Mouse (Mus musculus) neutrophil, adult 5-6 weeks (primary cell): ENCODE results near the gene Tmem117. TPM values are rescaled to one million over a fixed set of nuclear protein-coding genes. Genes with fewer than 3 reads are reported as not detected.

Source experiments
- ATAC-seq: fragments of 151-379, 151-347 bp; 2 replicates; pipeline ENCODE4 v1.8.0; 2017; ENCODE audit warnings: mild to moderate bottlenecking, moderate TSS enrichment; ENCODE audit not compliant: insufficient number of reproducible peaks, poor library complexity, low FRiP score, severe bottlenecking; ENCODE audit errors: extremely low read depth
- total RNA-seq: library from RNA; stranded (forward); fragments of 200-1000 nt; gene quantifications from 2 replicates; pipeline ENCODE4 v1.2.3, GENCODE M21; 2017

Gene Tmem117
- total RNA-seq, 1 experiment from 2014 or later, result not detected

- ATAC-seq, result no peak
Observed at GRCm38 (mm10) chr15:94638207-94638606, 9.2 kb downstream of the Tmem117 start.

GRCm38 (mm10) chr15:94639126-94639525, 10.1 kb downstream of the Tmem117 start:
- ATAC-seq, result no peak

- ATAC-seq, result no peak
Observed at GRCm38 (mm10) chr15:94646012-94646411, 17.0 kb downstream of the Tmem117 start.

- no peak for ATAC-seq
Observed at GRCm38 (mm10) chr15:94648430-94648829, 19.4 kb downstream of the Tmem117 start.

GRCm38 (mm10) chr15:94649071-94649765, 20.2 kb downstream of the Tmem117 start:
- ATAC-seq, result no peak

- ATAC-seq, result no peak
Observed at GRCm38 (mm10) chr15:94649766-94650120, 20.7 kb downstream of the Tmem117 start.

- no peak for ATAC-seq
Observed at GRCm38 (mm10) chr15:94651350-94651749, 22.3 kb downstream of the Tmem117 start.

- no peak for ATAC-seq
Observed at GRCm38 (mm10) chr15:94651969-94652842, 23.2 kb downstream of the Tmem117 start.

GRCm38 (mm10) chr15:94652843-94653206, 23.8 kb downstream of the Tmem117 start:
- ATAC-seq, result no peak

- ATAC-seq, result no peak
Observed at GRCm38 (mm10) chr15:94655811-94656323, 26.8 kb downstream of the Tmem117 start.

- ATAC-seq, result no peak
Observed at GRCm38 (mm10) chr15:94657882-94658281, 28.9 kb downstream of the Tmem117 start.

- ATAC-seq, result no peak
Observed at GRCm38 (mm10) chr15:94658392-94659111, 29.5 kb downstream of the Tmem117 start.

GRCm38 (mm10) chr15:94659112-94659437, 30.0 kb downstream of the Tmem117 start:
- no peak for ATAC-seq

GRCm38 (mm10) chr15:94660913-94661312, 31.9 kb downstream of the Tmem117 start:
- no peak for ATAC-seq

- ATAC-seq, result no peak
Observed at GRCm38 (mm10) chr15:94661398-94661797, 32.4 kb downstream of the Tmem117 start.

GRCm38 (mm10) chr15:94664612-94665011, 35.6 kb downstream of the Tmem117 start:
- no peak for ATAC-seq

- no peak for ATAC-seq
Observed at GRCm38 (mm10) chr15:94681135-94681534, 52.1 kb downstream of the Tmem117 start.

GRCm38 (mm10) chr15:94684269-94684668, 55.2 kb downstream of the Tmem117 start:
- ATAC-seq, result no peak

GRCm38 (mm10) chr15:94687176-94687575, 58.1 kb downstream of the Tmem117 start:
- ATAC-seq, result no peak

GRCm38 (mm10) chr15:94687629-94688028, 58.6 kb downstream of the Tmem117 start:
- ATAC-seq, result no peak
